Mouse (Mus musculus) left cerebral cortex, postnatal 14 days (tissue): Measurements from ENCODE around the gene 2700097O09Rik. TPM values are rescaled to one million over a fixed set of nuclear protein-coding genes. Genes with fewer than 3 reads are reported as not detected.

Experiments
- DNase-seq, 2 experiments: peaks; one replicate each; pipeline ENCODE4 v3.0.0; 2021 to 2022; ENCODE audit warnings: low spot score in 2 of 2, mixed read lengths in 1 of 2
- intact Hi-C: fragments of 180-260 bp; cut with DNase I; formaldehyde crosslinking; loops from one replicate; pipeline ENCODE4 v1.15.1; 2025
- total RNA-seq, 2 experiments: library from RNA; stranded (reverse); gene quantifications; 2 replicates each; pipeline ENCODE4 v1.2.3; 2021

2700097O09Rik gene
- total RNA-seq, 2 experiments from 2014 or later = 7.8 to 8.8 TPM

GRCm38 (mm10) chr12:54998411-54998810 is 81.5 kb downstream of the 2700097O09Rik start:
- intact Hi-C loops = no loop called here
- no peak for DNase-seq

- no peak for DNase-seq
- intact Hi-C loops = no loop called here
These were observed 82.9 kb downstream of the 2700097O09Rik start for GRCm38 (mm10) chr12:54996979-54997474.

- no peak for DNase-seq
- intact Hi-C loops = no loop called here
These were observed 83.9 kb downstream of the 2700097O09Rik start for GRCm38 (mm10) chr12:54995965-54996364.

Other genes starting within 250 kb of the 2700097O09Rik start
- gene Cfl2, start 217.2 kb downstream of the 2700097O09Rik start, total RNA-seq = 100 to 1,000 TPM; 144 to 154 TPM
- not detected for gene Gm20403, start 93.6 kb downstream of the 2700097O09Rik start, total RNA-seq
- 1 to 10 TPM; 2.2 to 2.7 TPM for gene Baz1a, start 65.8 kb downstream of the 2700097O09Rik start, total RNA-seq
- gene Srp54a, start 152 bp upstream of the 2700097O09Rik start, total RNA-seq = 100 to 1,000 TPM in 1 of 2 experiments, 10 to 100 TPM in 1; 97.8 to 102 TPM
- 10 to 100 TPM; 14.9 to 25.5 TPM for gene Fam177a, start 44.4 kb upstream of the 2700097O09Rik start, total RNA-seq
- 10 to 100 TPM; 57.8 to 64.6 TPM for gene Srp54b, start 75.0 kb upstream of the 2700097O09Rik start, total RNA-seq
- gene 1700047I17Rik2, start 119.5 kb upstream of the 2700097O09Rik start, total RNA-seq = 10 to 100 TPM in 1 of 2 experiments, not detected in 1; 14.6 TPM
- 10 to 100 TPM; 36.9 to 39.3 TPM for gene Srp54c, start 150.1 kb upstream of the 2700097O09Rik start, total RNA-seq
- gene 1110008L16Rik, start 219.5 kb upstream of the 2700097O09Rik start, total RNA-seq = 1 to 10 TPM; 7.1 to 8.7 TPM
- 10 to 100 TPM in 1 of 2 experiments, 1 to 10 TPM in 1; 10.0 to 13.5 TPM for gene Ppp2r3c, start 222.9 kb upstream of the 2700097O09Rik start, total RNA-seq